Mouse (Mus musculus): ENCODE data around the gene Egfl7. TPM values are rescaled to one million over a fixed set of nuclear protein-coding genes. Genes with fewer than 3 reads are reported as not detected.

The Egfl7 gene
- polyA plus RNA-seq, 1 experiment: 13.7 TPM

DNA sequence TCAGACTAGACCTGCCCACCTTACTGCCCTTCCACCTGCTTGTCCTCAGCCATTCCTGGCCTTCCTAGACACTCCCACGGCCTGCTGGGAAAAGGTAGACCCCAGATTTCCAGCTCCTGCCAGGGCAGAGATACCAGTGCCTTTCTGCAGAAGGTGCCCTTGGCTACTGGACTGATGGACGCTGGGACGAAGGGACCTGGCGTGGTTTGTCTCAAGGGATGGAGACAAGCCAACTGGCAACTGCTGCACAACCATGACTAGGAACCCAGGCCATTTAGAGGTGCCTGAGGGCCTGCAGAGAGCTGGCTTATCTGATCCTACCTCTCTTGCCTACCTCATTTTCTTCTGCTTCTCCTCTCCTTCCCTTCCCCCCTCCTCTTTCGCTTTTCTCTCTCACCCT lies 35.1 kb downstream of the Egfl7 start:
- peaks cover 7% of the 10 kb centered on the region for H3K4me1 ChIP-seq (ENCODE audit: control insufficient read depth, insufficient read depth, low read length)
- TF ChIP-seq POLR2A (IDR thresholded peaks at IDR 0.05; ENCODE audit: low read depth, low read length): no peak
- no peak for TF ChIP-seq CTCF (IDR thresholded peaks at IDR 0.05; ENCODE audit: borderline replicate concordance, insufficient read depth, low read length)
- H3K4me3 ChIP-seq (ENCODE audit: insufficient read depth, low read length): no peak overlapping the region
- H3K27ac ChIP-seq (ENCODE audit: insufficient read depth, low read length): no peak overlapping the region

DNA sequence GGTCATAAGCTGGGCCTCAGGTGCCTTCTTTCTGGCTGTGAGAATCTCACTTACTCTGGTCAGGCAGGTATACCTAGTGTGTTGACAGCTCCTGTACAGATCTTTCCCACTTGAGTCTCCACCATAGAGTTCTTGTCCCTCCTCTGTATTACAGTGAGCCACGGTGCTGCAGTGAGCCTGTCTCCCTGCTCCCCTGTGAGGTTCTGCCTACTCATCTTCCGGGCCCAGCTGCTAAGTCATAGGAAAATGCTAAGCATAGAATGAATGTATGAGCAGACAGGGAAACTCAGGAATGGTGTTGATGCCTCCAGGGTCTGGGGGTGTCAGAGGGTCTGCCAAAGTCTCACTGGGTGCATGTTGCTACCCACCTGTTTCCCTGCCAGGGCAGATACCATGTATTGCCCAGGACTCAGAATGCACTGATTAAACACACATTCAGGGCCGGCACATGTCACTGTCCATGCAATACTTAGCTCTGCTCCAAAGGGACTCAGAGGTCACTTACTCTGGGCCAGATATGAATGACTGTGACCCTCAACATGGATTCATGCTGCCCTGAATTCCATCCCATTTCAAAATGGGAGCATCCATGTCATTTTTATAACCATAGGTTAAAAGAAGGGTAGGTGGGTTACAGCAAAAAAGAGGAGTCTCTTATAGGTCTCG lies 35.8 kb downstream of the Egfl7 start:
- Histone ChIP-seq H3K4me1 (ENCODE audit: control insufficient read depth, insufficient read depth, low read length) (0 out of 2 replicates have a peak, but pooled peaks cover 3% of the 10 kb centered on the region), H3K27ac (ENCODE audit: insufficient read depth, low read length) (no peak overlapping the region), H3K4me3 (ENCODE audit: insufficient read depth, low read length) (no peak overlapping the region)
- TF ChIP-seq CTCF (IDR thresholded peaks at IDR 0.05; ENCODE audit: borderline replicate concordance, insufficient read depth, low read length) (no peak), POLR2A (IDR thresholded peaks at IDR 0.05; ENCODE audit: low read depth, low read length) (no peak)

DNA sequence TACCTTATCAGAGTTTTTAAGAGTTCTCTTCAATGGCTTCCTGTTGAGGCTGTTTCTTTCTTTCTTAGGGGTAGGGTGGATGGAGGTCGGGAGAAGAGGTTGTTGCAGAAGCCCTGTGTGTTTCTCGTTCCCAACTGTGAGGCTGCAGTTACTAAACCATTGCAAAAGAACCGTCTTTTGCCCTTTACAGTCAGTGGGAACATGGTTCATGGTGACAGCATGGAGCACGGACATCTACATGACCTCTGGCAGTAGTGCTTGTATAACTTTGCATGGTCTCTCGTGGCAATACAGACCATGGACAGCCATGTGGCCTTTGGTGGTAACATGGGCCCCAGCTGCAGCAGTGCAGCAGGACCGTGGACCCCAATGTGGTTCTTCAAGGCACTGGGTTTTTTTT lies 37.5 kb downstream of the Egfl7 start:
- TF ChIP-seq POLR2A (IDR thresholded peaks at IDR 0.05; ENCODE audit: low read depth, low read length): no peak
- no peak for TF ChIP-seq CTCF (IDR thresholded peaks at IDR 0.05; ENCODE audit: borderline replicate concordance, insufficient read depth, low read length)
- Histone ChIP-seq H3K4me3 (ENCODE audit: insufficient read depth, low read length) (no peak overlapping the region), H3K4me1 (ENCODE audit: control insufficient read depth, insufficient read depth, low read length) (no peaks in the 10 kb centered on the region; the same call in 1 of the 2 replicates)

DNA sequence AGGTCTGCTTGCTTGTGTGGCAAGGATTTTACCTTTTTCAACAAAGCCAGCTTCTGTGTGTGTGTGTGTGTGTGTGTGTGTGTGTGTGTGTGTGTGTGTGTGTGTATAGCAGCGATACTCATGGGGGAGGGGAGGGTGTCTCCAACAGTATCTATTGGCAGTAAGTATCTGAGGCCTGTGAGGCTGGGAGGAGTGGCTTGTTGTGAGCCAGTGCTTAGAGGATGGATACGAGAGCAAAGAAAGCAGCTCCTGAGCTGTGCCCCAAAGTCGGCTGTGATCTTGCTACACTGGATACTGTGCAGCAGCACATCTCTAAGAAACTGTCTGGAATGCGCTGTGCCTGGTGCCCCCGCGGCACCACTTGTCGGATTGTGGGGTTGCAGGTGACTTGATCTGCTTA lies 38.1 kb downstream of the Egfl7 start:
- no peak overlapping the region for H3K27ac ChIP-seq (ENCODE audit: insufficient read depth, low read length)
- no peaks in the 10 kb centered on the region; the same call in 1 of the 2 replicates for H3K4me1 ChIP-seq (ENCODE audit: control insufficient read depth, insufficient read depth, low read length)
- no peak overlapping the region for H3K4me3 ChIP-seq (ENCODE audit: insufficient read depth, low read length)
- TF ChIP-seq CTCF (IDR thresholded peaks at IDR 0.05; ENCODE audit: borderline replicate concordance, insufficient read depth, low read length): no peak
- no peak for TF ChIP-seq POLR2A (IDR thresholded peaks at IDR 0.05; ENCODE audit: low read depth, low read length)

More for the DNA sequence above, 37.5 kb downstream of the Egfl7 start:
- H3K27ac ChIP-seq (ENCODE audit: insufficient read depth, low read length): no peak overlapping the region

DNA sequence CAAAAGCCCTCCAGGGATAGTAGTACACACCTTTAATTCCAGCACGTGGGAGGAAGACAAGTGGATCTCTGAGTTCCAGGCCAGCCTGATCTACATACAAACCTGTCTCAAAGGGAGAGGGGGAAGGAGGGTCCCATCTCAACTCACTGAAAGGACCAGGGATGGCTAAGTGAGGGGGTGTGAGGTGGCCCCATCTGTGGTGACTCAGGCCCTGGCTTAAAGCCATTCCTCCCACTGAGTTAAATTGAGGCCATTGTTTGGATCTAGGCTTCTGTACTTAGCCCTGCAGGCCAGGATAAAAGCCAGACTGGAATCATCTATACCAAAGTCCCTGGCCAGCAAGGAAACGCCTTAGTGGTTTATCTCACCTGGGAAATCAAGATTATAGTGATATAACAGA lies 41.4 kb downstream of the Egfl7 start:
- Histone ChIP-seq H3K4me3 (ENCODE audit: insufficient read depth, low read length) (no peak overlapping the region), H3K4me1 (ENCODE audit: control insufficient read depth, insufficient read depth, low read length) (no peaks in the 10 kb centered on the region; the same call in 1 of the 2 replicates), H3K27ac (ENCODE audit: insufficient read depth, low read length) (no peak overlapping the region)
- TF ChIP-seq CTCF (IDR thresholded peaks at IDR 0.05; ENCODE audit: borderline replicate concordance, insufficient read depth, low read length) (no peak), POLR2A (IDR thresholded peaks at IDR 0.05; ENCODE audit: low read depth, low read length) (no peak)

DNA sequence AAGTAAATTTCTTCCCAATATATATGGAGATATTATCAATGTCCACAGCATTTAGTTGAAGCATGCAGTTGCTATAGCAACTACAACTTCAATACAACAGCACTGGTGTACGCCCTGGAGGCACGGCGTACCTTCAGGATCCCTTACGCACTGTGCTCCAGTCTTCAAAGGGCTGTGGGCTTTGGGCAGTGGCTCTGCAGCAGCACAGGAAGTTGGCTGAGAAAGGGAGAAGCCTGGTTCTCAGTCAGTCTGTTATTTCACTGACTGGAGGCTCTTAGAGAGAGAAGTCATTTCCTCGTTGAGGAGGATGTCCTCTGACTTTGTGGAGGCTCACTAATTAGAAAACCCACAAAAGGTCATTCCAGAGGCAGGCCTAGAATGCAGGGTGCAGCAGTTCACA lies 43.2 kb downstream of the Egfl7 start:
- Histone ChIP-seq H3K4me1 (ENCODE audit: control insufficient read depth, insufficient read depth, low read length) (no peaks in the 10 kb centered on the region; the same call in 1 of the 2 replicates), H3K27ac (ENCODE audit: insufficient read depth, low read length) (no peak overlapping the region), H3K4me3 (ENCODE audit: insufficient read depth, low read length) (no peak overlapping the region)
- TF ChIP-seq CTCF (IDR thresholded peaks at IDR 0.05; ENCODE audit: borderline replicate concordance, insufficient read depth, low read length) (no peak), POLR2A (IDR thresholded peaks at IDR 0.05; ENCODE audit: low read depth, low read length) (no peak)

DNA sequence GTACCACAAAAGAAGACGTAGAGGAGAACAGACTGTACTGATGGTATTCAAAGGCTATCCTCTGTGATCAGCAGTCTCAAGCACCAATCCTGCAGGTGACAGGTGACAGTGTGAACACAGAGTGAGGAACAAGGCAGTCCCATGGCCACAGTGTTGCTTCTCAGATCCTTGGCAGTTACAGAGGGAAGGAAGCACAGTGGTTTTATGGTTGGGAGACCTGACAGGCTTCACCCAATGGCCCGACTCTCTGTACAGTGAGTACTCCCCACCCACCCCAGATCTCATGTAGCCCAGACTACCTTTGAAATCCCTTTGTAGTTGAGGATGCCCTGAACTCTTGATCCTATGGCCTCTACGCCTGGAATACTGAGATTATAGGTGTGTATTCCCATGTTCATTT lies 45.6 kb downstream of the Egfl7 start:
- TF ChIP-seq POLR2A (IDR thresholded peaks at IDR 0.05; ENCODE audit: low read depth, low read length) (no peak), CTCF (IDR thresholded peaks at IDR 0.05; ENCODE audit: borderline replicate concordance, insufficient read depth, low read length) (no peak)
- Histone ChIP-seq H3K27ac (ENCODE audit: insufficient read depth, low read length) (no peak overlapping the region), H3K4me3 (ENCODE audit: insufficient read depth, low read length) (no peak overlapping the region), H3K4me1 (ENCODE audit: control insufficient read depth, insufficient read depth, low read length) (no peaks in the 10 kb centered on the region; the same call in 1 of the 2 replicates)

DNA sequence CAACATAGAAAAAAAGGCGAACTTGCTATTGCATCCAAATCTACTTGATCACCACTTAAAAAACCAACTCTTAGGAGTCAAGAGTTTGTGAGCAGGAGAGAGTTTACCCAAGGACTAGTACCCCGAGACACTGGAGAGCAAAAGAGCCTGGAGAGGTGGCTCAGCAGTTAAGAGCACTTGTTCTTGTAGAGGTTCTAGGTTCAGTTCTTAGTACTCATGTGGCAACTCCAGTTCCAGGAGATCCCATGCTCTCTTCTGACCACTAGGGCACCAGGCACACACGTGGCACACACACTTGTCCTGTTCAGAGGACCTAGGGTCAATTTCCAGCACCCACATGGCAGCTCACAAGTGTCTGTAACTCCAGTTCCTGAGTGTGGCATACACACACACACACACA lies 46.3 kb downstream of the Egfl7 start:
- Histone ChIP-seq H3K4me3 (ENCODE audit: insufficient read depth, low read length) (no peak overlapping the region), H3K27ac (ENCODE audit: insufficient read depth, low read length) (no peak overlapping the region), H3K4me1 (ENCODE audit: control insufficient read depth, insufficient read depth, low read length) (no peaks in the 10 kb centered on the region; the same call in 1 of the 2 replicates)
- TF ChIP-seq POLR2A (IDR thresholded peaks at IDR 0.05; ENCODE audit: low read depth, low read length) (no peak), CTCF (IDR thresholded peaks at IDR 0.05; ENCODE audit: borderline replicate concordance, insufficient read depth, low read length) (no peak; the same call in 1 of the 2 replicates)

DNA sequence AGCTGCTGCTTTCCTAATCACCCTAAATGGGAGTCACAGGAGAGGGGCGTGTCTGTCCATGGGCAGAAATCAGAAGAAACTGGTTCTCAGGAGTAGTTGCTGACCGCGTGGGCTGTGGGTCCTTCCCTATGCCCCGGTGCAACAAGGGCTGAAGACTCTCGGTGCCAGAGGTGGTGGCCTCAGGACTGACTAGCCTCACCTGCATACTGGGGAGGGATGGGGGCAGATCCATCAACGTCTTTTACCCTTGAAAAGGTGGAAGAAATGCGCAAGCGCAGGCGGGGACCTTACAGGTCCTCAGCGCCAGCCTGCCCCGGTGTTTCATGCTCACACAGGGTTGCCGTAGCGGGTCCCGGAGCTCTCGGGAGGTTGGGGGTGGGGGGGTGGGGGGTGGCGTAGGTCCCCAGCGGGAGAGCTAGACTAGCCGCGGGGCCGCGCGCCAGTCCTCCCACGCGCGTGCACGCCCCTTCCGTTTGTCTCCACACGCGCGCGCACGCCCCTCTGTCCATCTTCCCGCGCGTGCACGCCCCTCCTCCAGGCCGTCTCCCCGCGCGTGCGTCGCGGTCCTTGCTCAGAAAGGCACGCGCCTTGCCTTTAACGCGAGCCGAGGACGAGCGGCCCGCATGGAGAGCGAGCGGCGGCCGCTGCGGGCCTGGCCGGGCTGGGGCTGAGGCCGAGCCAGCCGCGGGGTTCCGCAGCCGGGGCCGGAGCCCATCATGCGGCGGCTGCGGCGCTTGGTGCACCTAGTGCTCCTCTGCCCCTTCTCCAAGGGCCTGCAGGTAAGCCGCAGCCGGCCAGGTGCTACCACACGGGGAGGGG lies 48.3 kb downstream of the Egfl7 start, which contains the start of gene Fam69b:
TSS of gene Fam69b (plus strand) at position 537 of the 819 bp plus-strand sequence.
- TF ChIP-seq POLR2A (IDR thresholded peaks at IDR 0.05; ENCODE audit: low read depth, low read length) (peak; percentile 72), CTCF (IDR thresholded peaks at IDR 0.05; ENCODE audit: borderline replicate concordance, insufficient read depth, low read length) (no peak)
- Histone ChIP-seq H3K27ac (ENCODE audit: insufficient read depth, low read length) (no peak within 1 kb of the TSS), H3K4me1 (ENCODE audit: control insufficient read depth, insufficient read depth, low read length) (no peaks in the 10 kb centered on the region), H3K4me3 (ENCODE audit: insufficient read depth, low read length) (peak within 1 kb of the TSS; percentile 33)
